Mouse (Mus musculus): ENCODE measurements around the gene Fam189a1.

DNA sequence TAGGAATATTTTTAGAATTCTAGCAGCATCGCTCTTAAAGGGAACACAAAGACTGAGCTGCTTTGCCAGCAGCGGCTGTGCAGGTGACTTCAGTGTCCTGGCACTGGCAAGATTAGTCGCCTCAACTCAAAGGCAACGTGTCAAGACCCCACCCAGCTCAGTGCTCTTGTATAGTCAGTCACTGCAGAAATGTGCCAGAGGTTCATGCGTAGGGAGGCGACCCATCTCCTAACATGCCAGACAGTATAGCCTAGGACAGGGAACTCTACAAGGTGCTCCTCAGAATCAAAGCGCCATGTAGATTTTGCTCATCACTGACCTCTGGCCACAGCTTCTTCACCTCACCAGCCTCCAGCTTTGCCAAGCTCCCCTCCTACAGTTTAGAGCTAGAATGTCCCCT, 4.8 kb downstream of the Fam189a1 start:
- TF ChIP-seq CTCF (IDR thresholded peaks at IDR 0.05; ENCODE audit: low read depth, low read length) (no peak), POLR2A (IDR thresholded peaks at IDR 0.05; ENCODE audit: insufficient read depth, low read length) (no peak), EP300 (IDR thresholded peaks at IDR 0.05; ENCODE audit: insufficient read depth, low read depth, low read length) (no peak)

Measured in ES-Bruce4 (cell line).